In the genomic region with DNA sequence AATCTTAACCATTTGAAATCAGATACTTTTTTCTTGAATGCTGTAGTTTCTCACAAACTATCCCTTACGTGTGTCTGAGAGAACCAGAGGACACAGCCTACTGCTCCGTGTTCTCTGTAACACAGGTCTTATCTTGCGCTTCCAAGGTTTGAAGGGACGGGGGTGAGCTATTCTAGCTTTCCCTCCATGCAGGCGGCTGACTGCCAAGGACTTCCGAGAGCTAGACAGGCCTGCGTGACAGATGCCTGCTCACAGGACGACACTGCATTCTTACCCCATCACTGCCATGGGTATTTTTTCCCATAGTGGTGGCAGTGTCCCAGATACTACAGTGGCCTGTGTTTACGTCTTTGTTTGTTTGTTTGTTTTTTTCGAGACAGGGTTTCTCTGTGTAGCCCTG, we compare ENCODE assay signal across 34 mouse cellular contexts. TPM values are rescaled to one million over a fixed set of nuclear protein-coding genes. Genes with fewer than 3 reads are reported as not detected.
DNase-seq lines count a peak whose midpoint lies in the region; ATAC-seq and TF ChIP-seq lines count a peak whose summit lies in the region.
"Had no signal": no experiment of that assay in that cellular context is flagged by ENCODE, and none has a peak within 500 bp of the region (broad histone marks: within the 10 kb centered on the region; RNA-seq: fewer than 3 reads in every experiment).

No protein-coding gene starts in this region.

- ATAC-seq in heart, embryonic 12.5 days (ENCODE audit: insufficient number of reproducible peaks, low FRiP score): no peak
- ATAC-seq in intestine, postnatal 0 days: no peak
- ATAC-seq: CD4-positive, CD25-positive, alpha-beta regulatory T cell, adult 4 months; forebrain, embryonic 15.5 days; intestine, embryonic 15.5 days; liver, postnatal 0 days had no signal

- DNase-seq in adrenal gland, postnatal 10 days: peak; percentile 51
- DNase-seq in adrenal gland, adult 18-20 months (ENCODE audit: low spot score in 2 of 2): no peak
- DNase-seq in adrenal gland, postnatal 36 days: peak; percentile 38 to 43
- peak; percentile 52 to 59 for DNase-seq in heart, postnatal 10 days
- no peak for DNase-seq in forebrain, embryonic 10.5 days (ENCODE audit: extremely low spot score, low spot score)
- no peak for DNase-seq in lung, adult 18-20 months
- DNase-seq: cerebellum, adult 18-20 months; cerebellum, postnatal 25 days; embryo, embryonic 11 days; gastrocnemius, postnatal 14 days; kidney, adult 9 months; kidney, postnatal 14 days; liver, postnatal 0 days; lung, postnatal 10 days; thymus, adult 18-20 months; thymus, postnatal 4 days had no signal

- no peak overlapping the region for H3K4me3 ChIP-seq in heart, embryonic 12.5 days
- no peak overlapping the region for H3K4me3 ChIP-seq in intestine, postnatal 0 days (ENCODE audit: low read depth, low read length)
- H3K4me3 ChIP-seq in forebrain, embryonic 10.5 days: no peak overlapping the region
- H3K4me3 ChIP-seq: forebrain, embryonic 15.5 days; hindbrain, embryonic 15.5 days; intestine, embryonic 15.5 days; layer of hippocampus, adult 2 months had no signal

- H3K36me3 ChIP-seq in heart, embryonic 12.5 days: peaks cover 92% of the 10 kb centered on the region
- H3K36me3 ChIP-seq in intestine, postnatal 0 days (ENCODE audit: control insufficient read depth, insufficient read depth): peaks cover 95% of the 10 kb centered on the region
- H3K36me3 ChIP-seq in forebrain, embryonic 10.5 days (replicated peaks): peaks cover 100% of the 10 kb centered on the region

- intact Hi-C loops in heart, postnatal 10 days (cut with DNase I): no loop called here

- H3K9me3 ChIP-seq in heart, embryonic 12.5 days (replicated peaks): no peaks in the 10 kb centered on the region
- H3K9me3 ChIP-seq in intestine, postnatal 0 days (ENCODE audit: control insufficient read depth): no peaks in the 10 kb centered on the region
- H3K9me3 ChIP-seq in forebrain, embryonic 10.5 days: no peaks in the 10 kb centered on the region
- H3K9me3 ChIP-seq: forebrain, embryonic 15.5 days; hindbrain, embryonic 15.5 days; intestine, embryonic 15.5 days had no signal

- H3K27me3 ChIP-seq in heart, embryonic 12.5 days (replicated peaks): no peaks in the 10 kb centered on the region
- H3K27me3 ChIP-seq in intestine, postnatal 0 days (replicated peaks; ENCODE audit: control insufficient read depth, insufficient read depth, low read length): no peaks in the 10 kb centered on the region
- no peaks in the 10 kb centered on the region for H3K27me3 ChIP-seq in forebrain, embryonic 10.5 days (ENCODE audit: poor library complexity, severe bottlenecking)
- H3K27me3 ChIP-seq: forebrain, embryonic 15.5 days; hindbrain, embryonic 15.5 days; intestine, embryonic 15.5 days had no signal

- 66% methylated on average over 10 of the region's 10 CpGs for WGBS in heart, embryonic 12.5 days
- 88% methylated on average over 10 of the region's 10 CpGs for WGBS in intestine, postnatal 0 days
- 93% methylated on average over 10 of the region's 10 CpGs for WGBS in forebrain, embryonic 10.5 days

- TF ChIP-seq CTCF in intestine, postnatal 0 days (IDR thresholded peaks at IDR 0.05; ENCODE audit: low read depth): no peak

- no peak overlapping the region for H3K9ac ChIP-seq in heart, embryonic 12.5 days
- no peak overlapping the region for H3K9ac ChIP-seq in intestine, postnatal 0 days (ENCODE audit: low read depth, low read length)
- H3K9ac ChIP-seq: forebrain, embryonic 15.5 days; hindbrain, embryonic 15.5 days; intestine, embryonic 15.5 days; liver, postnatal 0 days had no signal

- no peaks in the 10 kb centered on the region for H3K4me1 ChIP-seq in heart, embryonic 12.5 days (replicated peaks)
- no peaks in the 10 kb centered on the region for H3K4me1 ChIP-seq in intestine, postnatal 0 days (replicated peaks; ENCODE audit: control insufficient read depth, insufficient read depth, low read length)
- H3K4me1 ChIP-seq in forebrain, embryonic 10.5 days: no peaks in the 10 kb centered on the region
- H3K4me1 ChIP-seq: forebrain, embryonic 15.5 days; hindbrain, embryonic 15.5 days; intestine, embryonic 15.5 days had no signal

- H3K27ac ChIP-seq in heart, embryonic 12.5 days (ENCODE audit: poor library complexity, severe bottlenecking): peak overlapping the region; percentile 42; the same call in 1 of the 2 replicates
- no peak overlapping the region for H3K27ac ChIP-seq in intestine, postnatal 0 days (ENCODE audit: low read depth, low read length)
- H3K27ac ChIP-seq in forebrain, embryonic 10.5 days: no peak overlapping the region
- H3K27ac ChIP-seq: forebrain, embryonic 15.5 days; hindbrain, embryonic 15.5 days; intestine, embryonic 15.5 days; layer of hippocampus, adult 2 months had no signal

- H3K4me2 ChIP-seq in heart, embryonic 12.5 days: no peak overlapping the region
- H3K4me2 ChIP-seq in intestine, postnatal 0 days (replicated peaks; ENCODE audit: low read depth): no peak overlapping the region
- H3K4me2 ChIP-seq: forebrain, embryonic 15.5 days; hindbrain, embryonic 15.5 days; intestine, embryonic 15.5 days; midbrain, embryonic 11.5 days had no signal

RNA-seq across cellular contexts. Expression of a gene that starts 50.0 kb away (rescaled TPM):
- total RNA-seq in adrenal gland, postnatal 10 days (2021): not detected
- not detected for total RNA-seq in adrenal gland, adult 18-20 months (2021)
- not detected for total RNA-seq in adrenal gland, postnatal 36 days (2021)
- polyA plus RNA-seq in heart, embryonic 12.5 days (2016; fragmentation: Nextera tagmentation; extraction: Ambion mirVana): not detected in 2 replicates
- not detected for total RNA-seq in heart, postnatal 10 days (2021)
- not detected in 2 replicates for polyA plus RNA-seq in intestine, postnatal 0 days (2015; fragmentation: Nextera tagmentation; extraction: Ambion mirVana)
- polyA plus RNA-seq in forebrain, embryonic 10.5 days (2016; fragmentation: Nextera tagmentation; extraction: Ambion mirVana): not detected in 2 replicates
- total RNA-seq: gastrocnemius, postnatal 14 days; hematopoietic stem cell, adult 5-6 weeks; layer of hippocampus, adult 2 months; layer of hippocampus, postnatal 25 days; left cerebral cortex, postnatal 10 days; liver, adult 2 months; midbrain, postnatal 0 days had no signal
- polyA plus RNA-seq: CD4-positive, CD25-positive, alpha-beta regulatory T cell, adult 4 months; embryonic facial prominence, embryonic 14.5 days; forebrain, embryonic 15.5 days; intestine, embryonic 15.5 days; limb, embryonic 11.5 days; liver, postnatal 0 days; midbrain, embryonic 11.5 days; midbrain, postnatal 0 days; neural tube, embryonic 14.5 days; small intestine, adult 2 months; stomach, embryonic 16.5 days had no signal

RNA-seq across cellular contexts. Expression of a gene that starts 50.1 kb away (rescaled TPM):
- 10 to 100 TPM; 55.9 to 63.7 TPM for total RNA-seq in adrenal gland, postnatal 10 days (2021)
- total RNA-seq in adrenal gland, adult 18-20 months (2021): 10 to 100 TPM; 62.1 to 87.8 TPM
- total RNA-seq in adrenal gland, postnatal 36 days (2021): 10 to 100 TPM; 71.2 to 83.7 TPM
- polyA plus RNA-seq in heart, embryonic 12.5 days (2016; fragmentation: Nextera tagmentation; extraction: Ambion mirVana): 20.2 and 20.7 TPM in 2 replicates
- total RNA-seq in heart, postnatal 10 days (2021): 10 to 100 TPM; 55.6 to 64.8 TPM
- polyA plus RNA-seq in intestine, postnatal 0 days (2015; fragmentation: Nextera tagmentation; extraction: Ambion mirVana): 4.9 and 5.4 TPM in 2 replicates
- polyA plus RNA-seq in forebrain, embryonic 10.5 days (2016; fragmentation: Nextera tagmentation; extraction: Ambion mirVana): 13.3 and 15.7 TPM in 2 replicates

Comparison
In these comparisons a context has a peak if more than half of its experiments do, and no peak if none do; other contexts are left out.
1. DNase-seq: peak in adrenal gland, postnatal 10 days (single experiment), adrenal gland, postnatal 36 days (2 of 2) and heart, postnatal 10 days (2 of 2); none in adrenal gland, adult 18-20 months (0 of 2), forebrain, embryonic 10.5 days (single experiment) and lung, adult 18-20 months (0 of 2).